Mouse (Mus musculus) neutrophil, adult 5-6 weeks (primary cell): ENCODE data around the gene Poc1b. TPM values are rescaled to one million over a fixed set of nuclear protein-coding genes. Genes with fewer than 3 reads are reported as not detected.

Source experiments
- ATAC-seq: fragments of 151-379, 151-347 bp; 2 replicates; pipeline ENCODE4 v1.8.0; 2017; ENCODE audit warnings: mild to moderate bottlenecking, moderate TSS enrichment; ENCODE audit not compliant: insufficient number of reproducible peaks, poor library complexity, low FRiP score, severe bottlenecking; ENCODE audit errors: extremely low read depth
- total RNA-seq: library from RNA; stranded (forward); fragments of 200-1000 nt; gene quantifications from 2 replicates; pipeline ENCODE4 v1.2.3, GENCODE M21; 2017

The Poc1b gene
- total RNA-seq, 1 experiment from 2014 or later = 12.8 TPM

DNA sequence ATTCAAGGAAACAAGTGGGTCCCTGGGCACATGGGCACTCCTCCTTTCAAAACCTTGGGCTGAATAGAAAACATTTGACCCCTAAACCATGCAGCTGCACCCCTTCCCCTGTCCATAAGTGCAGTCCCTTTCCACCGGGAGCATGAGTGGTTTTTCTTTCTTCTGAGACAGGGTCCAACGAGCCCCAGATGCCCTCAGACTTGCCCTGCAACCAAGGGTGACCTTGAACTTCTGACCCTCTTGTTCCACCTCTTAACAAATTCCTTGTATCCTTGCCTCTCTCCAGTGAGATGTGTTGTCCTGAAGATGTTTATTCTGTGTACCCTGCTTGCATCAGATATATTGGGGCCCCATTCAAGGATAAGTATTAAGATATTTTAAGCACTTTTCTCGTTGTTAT lies 6.7 kb downstream of the Poc1b start:
- ATAC-seq = no peak

DNA sequence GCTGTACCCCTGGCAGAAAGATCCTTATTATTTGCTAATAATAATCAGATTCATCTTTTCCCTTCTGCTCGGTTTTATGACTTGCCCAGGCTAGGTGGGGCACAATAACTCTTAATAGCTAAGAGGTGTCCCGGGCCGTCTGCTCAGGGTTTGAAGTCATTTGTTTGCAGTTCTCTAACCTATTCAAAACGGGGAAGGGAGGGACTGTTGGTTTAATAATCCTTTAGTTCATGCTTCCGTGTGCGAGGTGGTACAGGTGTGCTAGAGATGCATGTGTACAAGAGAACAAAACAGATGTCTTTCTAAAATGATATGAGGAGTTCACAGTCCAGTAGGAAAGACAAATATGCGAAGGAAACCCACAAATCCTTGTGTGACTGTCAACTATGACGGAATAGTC lies 7.5 kb downstream of the Poc1b start:
- ATAC-seq = no peak

DNA sequence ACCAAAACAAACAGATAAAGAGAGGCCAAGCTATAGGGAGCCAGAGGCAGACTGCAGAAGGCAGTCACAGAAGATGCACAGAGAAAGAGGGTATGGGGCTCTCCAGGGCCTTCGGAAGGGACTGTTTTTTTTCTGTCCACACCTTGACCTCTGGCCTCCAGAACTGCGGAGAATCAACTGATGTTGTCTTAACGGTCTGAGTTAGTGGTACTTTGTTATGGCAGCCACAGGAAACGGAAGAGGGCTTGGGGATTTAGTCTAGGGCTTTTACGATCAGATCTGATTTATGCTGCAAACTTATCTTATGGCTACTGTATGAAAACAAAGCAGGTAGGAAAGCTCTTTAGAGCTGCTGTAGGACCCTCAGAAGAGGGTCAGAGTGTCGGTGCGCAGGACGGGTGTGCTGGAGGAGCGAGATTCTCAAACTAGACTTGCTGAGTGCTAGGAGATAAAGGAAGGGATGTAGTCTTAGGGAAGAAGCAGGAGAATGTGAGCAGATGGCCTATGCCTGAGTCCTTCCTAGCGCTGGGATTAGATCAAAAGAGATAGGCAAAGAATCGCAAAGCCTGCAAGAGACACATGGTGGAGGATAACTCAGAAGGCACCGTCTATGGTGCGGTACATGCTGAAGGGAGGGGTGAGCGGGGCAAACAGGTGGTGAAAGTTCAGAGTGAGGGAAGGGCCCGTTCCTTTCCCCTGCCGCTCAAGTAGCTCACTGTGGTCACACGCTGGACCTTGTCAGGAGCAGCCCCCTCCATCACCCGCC lies 8.8 kb downstream of the Poc1b start:
- no peak for ATAC-seq

DNA sequence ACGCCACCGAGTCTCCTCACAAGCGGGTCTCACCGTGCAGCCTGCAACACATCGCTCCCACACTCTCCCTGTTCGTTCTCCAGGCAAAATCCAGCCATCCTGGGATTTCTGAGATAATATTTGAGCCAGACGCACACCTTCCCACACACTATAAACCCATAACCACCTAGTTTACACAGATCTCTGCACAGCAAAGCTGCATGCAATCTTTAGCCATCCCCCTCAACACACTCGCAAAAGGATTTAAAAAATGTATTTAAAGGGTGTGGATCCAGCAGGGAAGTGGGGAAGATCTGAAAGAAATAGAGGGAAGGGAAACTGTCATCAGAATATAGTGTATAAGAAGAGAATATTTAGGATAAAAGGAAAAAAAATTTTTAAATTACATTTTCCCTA lies 9.4 kb downstream of the Poc1b start:
- ATAC-seq = no peak

DNA sequence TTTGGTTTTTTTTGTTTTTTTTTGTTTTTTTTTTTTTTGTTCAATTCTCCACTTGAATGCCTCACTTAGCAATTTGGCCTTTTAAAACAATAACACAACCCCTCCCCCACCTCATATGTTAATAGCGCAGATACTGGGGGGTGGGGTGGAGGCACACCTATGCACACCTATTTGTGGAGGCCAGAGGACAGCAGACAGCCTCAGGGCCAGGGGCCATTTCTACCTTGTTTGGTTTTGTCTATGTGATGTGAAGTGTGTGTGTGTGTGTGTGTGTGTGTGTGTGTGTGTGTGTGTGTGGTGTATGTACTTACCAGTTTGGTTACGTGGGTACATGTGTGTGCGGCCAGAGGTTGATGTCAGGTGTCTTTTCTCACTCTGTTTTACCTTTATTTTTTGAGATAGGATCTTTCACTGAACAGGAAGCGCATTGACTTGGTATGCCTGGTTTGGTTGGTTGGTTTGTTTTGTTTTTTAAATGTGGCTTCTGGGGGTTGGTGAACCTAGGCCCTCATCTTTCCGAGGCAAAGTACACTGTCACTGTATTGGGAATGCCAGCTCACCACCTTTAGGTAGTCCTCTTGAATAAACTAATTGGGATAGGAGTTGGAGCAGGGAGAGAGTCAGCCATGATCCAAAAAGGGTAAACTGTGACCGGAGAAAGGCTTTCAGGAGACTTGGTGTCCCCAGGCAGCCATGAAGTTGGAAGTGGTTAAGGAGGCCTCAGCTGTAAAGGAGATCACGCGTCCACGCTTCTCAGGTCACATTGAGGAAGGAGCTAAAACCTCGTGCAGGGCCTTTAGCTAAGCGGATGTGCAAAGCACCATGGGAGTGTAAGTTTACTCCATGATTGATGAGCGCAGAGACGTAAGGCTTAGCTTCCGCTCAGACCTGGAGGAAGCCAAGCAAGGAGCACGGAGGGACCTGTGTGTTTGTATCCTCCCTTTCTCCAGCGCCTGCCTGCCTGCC lies 10.1 kb downstream of the Poc1b start:
- ATAC-seq = 0 out of 2 replicates have a peak, but pooled peaks have one; percentile 20

DNA sequence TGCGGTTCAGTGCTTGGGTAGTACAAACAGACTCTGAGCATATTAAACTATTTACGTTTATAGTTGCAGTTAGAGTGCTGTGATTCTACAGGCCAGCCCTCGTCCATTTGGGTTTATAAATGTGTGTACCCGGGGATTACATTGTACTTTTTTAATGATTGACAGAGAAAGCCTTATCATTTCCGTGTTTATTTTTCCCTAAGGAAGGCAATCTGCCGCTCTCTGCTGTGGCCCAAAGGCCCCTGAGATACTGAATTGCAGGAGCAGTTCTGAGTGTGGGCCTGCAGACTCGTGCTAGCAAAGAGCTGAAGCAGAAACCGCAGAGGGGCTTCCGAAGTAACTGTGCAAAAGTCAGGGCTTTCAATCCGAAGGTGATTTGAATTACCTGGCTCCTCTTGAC lies 11.0 kb downstream of the Poc1b start:
- ATAC-seq = no peak

DNA sequence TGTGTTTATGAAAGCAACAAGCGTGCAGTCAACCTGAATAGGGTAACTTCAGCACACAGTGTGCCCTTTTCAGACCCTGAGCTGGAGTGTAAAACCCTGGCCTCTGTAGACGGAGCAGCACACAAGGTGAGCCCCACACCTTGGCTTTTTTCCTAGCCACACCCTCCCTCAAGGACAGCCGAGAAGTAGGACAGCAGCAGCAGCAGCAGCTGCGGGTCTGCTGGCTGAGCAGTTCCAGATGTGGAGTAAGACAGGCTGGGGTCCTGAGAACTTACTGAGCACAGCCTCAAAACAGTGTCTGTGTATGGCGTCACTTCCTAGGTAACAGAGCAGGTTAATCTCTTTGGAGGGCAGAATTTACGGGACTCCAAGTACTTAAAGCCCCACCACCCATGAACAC lies 11.9 kb downstream of the Poc1b start:
- ATAC-seq = no peak

DNA sequence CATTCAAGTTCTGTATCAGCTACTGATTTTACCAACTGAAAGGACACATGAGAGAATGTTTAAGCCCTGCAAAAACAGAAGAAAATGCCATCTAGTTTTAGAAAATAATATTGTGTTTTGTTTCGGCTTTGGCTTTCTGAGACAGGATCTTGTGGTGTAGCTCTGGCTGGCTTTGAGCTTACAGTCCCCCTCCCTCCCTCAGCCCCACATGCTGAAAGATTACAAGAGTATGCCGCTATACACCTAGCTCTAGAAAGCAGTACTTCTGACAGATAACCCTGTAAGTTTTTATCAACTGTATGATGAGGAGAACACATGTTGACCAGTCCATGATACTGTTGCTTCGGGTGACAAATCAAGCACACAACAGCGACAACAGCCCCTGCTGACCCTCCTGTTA lies 12.6 kb downstream of the Poc1b start:
- no peak for ATAC-seq

DNA sequence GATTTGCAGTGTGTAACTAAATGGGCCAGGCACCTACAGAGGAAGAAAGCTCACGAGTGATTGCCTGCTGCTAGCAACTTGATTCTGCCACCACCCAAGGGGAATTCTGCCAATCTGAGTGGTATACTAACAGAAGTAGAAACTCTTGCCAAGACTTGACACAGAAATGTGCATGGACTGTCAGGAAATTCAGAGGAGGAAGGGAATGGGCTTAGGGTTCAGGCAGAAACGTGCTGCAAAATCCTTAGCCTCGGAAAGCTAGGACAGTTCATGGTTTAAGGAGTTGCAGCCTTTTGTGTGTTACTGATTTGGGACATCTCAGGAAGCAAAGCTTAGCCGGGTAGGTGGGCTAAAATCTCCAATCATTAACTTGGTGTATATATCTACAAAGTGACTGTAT lies 19.4 kb downstream of the Poc1b start, which contains the start of gene Phxr2:
TSS of gene Phxr2 (minus strand) at position 101 of the 400 bp plus-strand sequence.
- no peak for ATAC-seq

DNA sequence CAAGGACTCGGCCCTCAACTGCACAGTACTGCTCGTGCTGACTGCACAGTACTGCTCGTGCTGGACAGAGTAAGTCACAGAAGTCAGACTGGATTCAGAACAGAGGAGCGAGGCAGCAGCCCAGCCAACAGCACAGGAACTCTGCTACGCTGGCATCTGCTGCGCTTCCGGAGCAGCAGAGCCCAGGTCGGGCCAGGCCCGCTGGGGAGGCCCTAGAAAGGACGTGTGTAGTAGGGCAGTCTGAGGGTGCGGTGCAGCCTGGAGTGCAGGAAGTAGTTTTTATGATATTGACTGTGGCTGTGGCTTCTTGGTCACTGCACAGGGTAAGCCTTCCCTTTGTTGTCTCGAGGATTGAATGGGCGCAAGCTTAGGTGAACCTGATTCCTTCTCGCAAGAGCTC lies 20.1 kb downstream of the Poc1b start:
- ATAC-seq = peak; percentile 75

DNA sequence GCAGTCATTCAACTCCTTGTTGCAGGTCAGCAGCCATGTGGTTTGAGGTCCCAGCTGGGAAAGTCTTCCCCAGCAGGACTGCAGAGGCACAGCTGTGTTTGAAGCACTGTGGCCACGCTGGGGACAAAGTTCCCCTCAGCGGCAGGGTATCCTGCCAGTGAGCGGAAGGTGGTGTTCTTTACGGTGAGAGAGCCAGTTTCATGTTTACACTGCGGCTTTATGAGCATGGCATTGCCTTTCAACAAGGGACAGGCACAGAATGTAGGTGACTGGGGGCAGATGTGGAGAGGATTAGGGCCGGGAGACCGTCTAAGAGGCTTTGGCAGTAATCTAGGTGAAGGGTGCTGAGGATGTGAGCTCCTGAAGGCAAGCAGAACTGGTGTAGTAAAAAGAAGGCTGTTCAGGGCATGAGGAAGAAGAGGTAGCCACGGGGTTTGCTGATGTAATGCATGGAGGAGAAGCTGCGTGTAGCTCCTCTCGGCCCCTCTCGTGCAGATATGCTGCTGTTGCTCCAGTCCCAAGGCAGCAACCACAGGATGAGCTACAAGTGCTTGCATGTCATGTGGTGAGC lies 20.9 kb downstream of the Poc1b start:
- ATAC-seq = peak; percentile 57

DNA sequence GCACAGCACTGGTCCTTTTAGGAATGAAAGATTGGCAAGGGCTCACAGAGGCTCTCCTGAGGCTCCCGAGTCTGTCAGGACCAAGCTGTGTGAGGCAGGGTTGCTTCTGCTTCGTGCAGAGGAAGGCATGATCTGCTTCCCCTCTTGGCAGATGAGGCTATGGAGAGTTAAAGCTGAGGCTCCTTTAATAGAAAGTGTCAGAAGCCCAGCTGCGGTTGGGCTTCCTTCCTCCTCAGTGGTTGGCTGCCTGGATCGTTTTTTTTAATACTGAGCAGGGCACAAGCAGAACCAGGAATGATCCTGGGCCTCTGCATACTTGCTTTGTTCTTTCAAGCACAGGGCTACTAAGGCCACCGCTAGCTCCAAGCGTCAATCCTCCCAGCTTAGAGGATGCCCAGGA lies 23.8 kb downstream of the Poc1b start:
- peak; percentile 24 for ATAC-seq

DNA sequence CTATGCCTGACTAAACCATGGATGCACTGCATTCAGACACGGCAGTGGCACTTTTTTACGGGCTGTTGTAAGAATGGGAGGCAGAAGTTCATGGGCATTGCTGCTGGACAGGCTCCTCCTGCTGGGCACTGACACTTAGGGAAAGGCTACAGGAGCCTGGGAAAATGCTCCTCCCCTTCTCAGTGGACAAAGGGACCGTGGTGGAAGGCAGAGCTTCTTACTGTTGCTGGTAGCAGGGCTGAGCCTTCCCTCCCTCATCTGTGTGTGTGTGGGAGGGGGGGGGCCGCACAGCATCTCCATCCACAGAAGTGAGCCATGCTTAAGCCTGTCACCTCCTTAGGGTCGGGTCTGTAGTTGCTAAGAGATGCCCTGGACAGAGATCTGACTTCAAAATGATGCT lies 24.5 kb downstream of the Poc1b start:
- ATAC-seq = no peak

DNA sequence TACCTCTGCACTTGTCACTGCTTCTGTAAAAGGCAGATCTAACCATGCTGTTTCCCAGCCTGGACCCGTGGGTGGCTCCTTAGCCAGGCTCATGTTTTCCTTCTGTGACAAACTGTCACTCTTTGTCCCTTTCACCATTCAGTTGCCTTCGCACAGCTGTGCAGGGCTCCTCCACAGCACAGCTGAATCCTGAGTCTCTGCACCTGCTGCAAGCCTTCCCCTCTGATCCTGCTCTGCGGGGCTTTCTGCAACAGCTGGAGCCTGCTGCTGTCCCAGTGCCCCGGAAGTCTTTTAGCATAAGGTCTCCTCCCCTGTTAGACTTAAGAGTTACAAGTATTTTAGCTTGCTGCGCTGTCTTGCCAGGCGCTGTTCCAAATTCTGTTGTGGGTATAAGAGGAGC lies 25.4 kb downstream of the Poc1b start:
- ATAC-seq = no peak

DNA sequence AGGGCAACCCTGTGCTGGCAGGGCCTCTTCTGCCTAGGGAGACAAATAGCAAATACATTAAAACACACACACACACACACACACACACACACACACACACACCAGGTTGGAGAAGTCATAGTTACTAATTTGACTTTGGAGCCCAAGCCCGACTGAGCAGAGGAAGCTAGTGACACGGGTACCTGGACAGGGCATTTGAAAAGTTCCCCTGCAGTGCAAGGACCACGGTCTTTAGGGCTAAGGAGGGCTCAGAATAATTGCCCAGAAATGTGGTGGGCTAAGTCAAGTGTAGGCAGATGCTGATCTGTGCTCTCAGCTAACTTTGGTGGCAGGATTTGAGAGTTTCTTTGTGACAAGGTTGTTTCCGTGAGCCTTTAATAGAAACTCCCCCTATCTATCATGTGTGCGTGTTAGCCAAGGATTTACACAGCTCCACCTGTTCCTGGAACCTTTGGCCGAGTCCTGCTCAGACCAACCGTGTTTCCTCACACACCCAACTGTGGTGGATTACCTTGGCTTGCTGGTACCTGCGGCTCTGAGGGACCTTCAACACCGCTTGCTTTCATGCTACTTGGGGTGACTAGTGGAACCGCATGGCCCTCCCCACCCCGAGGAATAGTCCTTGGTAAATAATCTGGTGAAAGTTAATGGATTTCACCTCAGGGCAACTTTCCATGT lies 25.9 kb downstream of the Poc1b start:
- ATAC-seq = 0 out of 2 replicates have a peak, but pooled peaks have one; percentile 1

DNA sequence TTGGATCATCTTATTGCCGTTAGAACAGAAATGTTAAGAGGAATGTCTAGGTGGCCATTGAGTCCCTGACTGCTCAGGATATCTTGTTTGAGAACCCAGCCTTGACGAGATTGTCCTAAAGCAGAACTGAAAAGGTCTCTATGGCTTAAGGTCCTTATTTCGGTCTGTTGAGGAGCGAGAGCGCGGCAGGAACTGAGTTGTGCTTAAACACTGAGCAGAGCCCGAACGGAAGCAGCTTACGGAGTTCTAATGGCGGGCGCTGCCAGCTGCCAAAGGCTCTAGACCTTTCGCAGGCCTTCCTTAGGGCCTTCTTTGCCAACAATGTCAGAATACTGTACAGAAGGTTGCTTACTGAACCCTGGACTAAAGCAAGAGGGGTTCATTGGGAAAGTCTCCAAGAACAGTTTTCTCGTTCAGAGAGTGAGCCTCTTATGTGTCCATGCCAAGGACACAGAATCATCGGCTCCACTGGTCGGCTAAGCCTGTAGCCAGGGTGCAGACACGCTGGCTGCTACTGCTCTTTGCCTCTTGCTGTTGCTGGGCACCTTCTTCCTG lies 26.6 kb downstream of the Poc1b start:
- ATAC-seq = peak; percentile 57; the same call in 1 of the 2 replicates

DNA sequence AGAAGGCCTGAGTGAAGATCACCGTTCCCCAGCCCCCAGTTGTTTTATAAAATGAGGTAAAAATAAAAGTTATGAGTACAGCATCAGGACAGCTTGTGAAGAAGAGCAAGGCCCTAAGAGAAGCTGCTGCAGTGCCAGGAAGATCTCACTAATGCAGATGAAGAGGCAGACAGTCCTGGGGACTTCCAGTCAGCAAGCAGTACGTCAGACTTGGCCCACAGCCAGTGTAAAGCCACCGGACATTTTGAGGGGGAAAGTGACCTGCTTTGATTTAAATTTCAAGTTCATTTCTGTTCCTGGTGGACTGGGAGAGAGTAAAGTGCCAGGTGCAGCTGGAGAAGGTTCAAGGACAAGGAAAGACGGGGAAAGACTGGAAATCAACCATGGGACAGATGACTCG lies 29.5 kb downstream of the Poc1b start:
- no peak for ATAC-seq

DNA sequence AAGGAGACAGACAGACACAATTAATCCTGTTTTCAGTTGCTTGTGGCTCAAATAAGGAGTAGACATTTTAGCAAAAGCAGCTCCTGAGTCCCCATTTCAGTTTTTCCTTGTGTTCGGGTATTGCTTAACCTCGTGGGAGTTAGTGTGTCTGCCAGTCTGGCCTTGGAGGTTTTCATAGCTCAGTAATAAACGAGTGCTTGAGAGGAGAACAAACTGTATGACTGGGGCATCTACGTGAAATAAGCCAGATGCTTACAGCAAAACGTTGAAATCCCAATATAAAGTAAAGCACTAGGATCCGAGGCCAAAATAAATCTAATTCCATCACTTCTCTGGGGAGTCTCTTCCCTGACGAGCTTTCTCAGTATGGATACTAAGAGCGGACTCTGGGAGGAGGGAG lies 38.8 kb downstream of the Poc1b start:
- ATAC-seq = no peak

DNA sequence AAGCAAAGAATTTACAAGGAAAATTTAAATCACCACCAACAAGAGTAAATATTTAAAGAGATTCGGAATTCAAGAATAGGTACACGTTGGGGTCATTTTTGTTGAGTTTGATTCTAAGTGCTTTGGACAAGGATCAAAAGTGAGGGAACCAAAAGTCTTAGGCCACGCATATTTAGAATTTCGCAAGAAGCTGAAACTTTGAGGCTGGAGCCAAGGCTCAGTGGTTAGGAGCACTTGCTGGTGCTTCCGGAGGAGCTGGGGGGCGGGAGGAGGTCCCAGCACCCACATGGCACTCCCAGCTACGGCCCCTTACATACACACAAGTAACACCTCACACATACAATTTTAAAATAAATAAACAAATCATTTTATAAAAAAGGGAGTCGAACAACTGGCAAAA lies 39.8 kb downstream of the Poc1b start:
- ATAC-seq = no peak
